Mouse (Mus musculus): ENCODE results near the gene 1810046K07Rik.

1810046K07Rik gene

DNA sequence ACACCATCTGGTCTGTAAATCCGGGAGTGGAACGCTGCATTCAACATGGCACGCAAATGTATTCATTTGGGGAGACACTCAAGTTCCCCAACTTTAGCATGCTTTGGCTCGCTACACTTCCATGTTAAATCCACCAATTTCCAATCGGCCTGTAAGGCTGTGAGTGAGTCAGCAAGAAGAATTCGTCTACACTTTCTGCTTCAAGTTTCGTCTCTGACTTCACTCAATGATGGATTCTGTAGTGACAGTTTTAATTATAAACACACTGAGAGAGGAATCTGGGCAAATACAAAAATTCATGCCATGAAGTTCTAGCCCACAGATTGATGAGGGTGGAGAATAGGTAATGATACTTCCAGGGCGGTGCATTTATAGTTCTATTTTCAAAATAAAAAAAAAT, 35.2 kb downstream of the 1810046K07Rik start:
- no peak for DNase-seq

DNA sequence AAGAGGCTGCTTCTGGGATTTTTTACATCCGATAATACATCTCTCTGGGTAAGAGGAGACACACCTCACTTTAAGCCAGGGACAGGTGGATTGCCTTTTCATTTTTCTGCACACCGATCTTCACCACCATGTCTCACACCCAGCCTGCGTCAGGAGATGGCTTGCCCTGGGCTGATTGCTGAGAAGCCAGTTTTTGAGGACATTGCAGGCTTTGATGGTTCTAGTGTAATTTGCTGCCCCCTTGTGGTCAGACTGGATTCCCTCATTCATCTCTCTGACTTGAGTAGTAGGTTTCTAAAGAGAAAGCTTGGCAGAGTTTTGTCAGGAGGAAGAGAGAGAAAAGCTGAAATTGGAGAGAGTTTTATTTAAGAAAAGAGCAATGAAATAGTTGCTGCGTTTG, 36.0 kb downstream of the 1810046K07Rik start:
- peak; percentile 36 to 81 for DNase-seq

DNA sequence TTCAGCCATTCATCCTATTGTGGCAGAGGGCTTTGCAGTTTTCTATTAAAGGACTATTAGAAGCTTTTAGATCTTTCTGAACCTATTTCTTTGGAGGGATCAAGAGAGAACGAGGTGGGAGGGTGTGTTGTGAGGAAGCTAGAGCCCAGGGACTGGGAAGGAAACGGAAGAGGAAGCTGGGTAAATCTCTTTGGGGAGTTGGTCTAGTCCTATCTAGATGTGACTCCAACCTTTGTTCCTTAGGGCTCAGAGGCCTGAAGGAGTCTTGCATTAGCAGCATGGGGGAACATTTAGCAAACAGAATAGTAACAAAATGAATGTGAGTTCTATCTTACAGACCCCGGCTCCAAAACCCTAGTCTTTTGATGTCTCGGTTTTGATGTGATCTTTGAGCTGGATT, 37.7 kb downstream of the 1810046K07Rik start:
- no peak for DNase-seq

DNA sequence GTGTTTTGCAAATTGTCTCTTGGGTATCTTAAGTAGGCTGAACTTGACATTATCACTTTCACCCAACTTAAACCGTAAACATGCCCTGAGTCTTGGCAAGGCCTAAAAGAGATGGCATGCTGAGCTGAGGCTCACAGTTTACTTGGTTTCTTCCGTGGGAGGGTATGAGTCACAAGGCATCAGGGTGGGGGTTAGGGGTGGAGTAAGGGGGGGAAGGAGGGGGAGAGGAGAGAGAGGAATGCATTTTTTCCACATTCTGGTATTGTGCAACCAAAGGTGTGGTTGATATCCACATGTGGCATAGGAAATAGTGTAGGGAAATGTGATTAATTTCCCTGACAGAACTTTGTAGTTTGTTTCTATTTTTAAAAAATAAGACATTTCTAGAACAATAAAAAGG, 42.6 kb downstream of the 1810046K07Rik start:
- DNase-seq = peak; percentile 40 to 42

DNA sequence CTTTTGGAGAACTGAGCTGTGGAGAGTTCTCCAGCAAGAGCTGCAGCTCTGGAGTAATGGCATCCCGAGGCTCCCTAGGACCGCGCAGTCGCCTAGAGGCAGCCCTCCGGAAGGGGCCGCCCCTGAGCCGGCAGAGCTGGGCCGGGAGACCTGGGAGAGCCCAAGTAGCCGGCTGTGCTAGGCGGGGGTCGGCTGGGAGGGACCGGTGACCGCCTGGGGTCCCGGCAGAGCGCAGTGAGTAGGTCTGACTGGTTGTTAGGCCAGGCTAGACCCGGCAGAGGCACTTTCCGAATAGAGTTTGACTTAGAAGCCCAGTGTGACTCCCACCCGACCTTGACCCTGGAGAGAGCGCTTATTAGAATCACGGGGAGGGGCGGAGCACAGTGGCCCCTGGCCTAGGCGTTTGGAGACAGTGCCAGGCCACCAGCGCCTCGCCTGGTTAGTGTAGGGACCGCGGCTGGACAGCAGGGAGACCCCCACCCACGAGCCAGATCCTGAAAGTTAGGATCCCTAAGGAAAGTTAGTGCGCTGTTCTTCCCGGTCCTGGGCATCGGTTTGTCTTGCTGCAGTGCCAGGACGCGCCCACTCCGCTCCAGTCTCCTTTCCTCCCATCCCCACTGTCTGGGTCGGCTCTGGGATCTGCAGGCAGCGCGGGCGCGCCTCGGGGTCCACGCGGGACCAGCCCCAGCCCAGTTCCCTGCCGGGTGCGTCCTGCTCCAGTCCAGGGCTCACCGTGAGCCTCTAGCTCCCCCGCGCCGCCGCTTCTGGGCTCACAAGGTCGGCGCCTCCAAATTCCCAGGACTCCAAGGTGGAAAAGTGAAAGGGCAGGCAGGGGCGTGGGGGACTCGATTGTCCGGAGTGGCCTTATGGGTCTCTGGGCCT, 50.0 kb downstream of the 1810046K07Rik start, which contains the start of gene Colca2:
Colca2 (minus strand) TSS at position 70 of the 882 bp plus-strand sequence.
- peak; percentile 90 to 94 for DNase-seq

DNA sequence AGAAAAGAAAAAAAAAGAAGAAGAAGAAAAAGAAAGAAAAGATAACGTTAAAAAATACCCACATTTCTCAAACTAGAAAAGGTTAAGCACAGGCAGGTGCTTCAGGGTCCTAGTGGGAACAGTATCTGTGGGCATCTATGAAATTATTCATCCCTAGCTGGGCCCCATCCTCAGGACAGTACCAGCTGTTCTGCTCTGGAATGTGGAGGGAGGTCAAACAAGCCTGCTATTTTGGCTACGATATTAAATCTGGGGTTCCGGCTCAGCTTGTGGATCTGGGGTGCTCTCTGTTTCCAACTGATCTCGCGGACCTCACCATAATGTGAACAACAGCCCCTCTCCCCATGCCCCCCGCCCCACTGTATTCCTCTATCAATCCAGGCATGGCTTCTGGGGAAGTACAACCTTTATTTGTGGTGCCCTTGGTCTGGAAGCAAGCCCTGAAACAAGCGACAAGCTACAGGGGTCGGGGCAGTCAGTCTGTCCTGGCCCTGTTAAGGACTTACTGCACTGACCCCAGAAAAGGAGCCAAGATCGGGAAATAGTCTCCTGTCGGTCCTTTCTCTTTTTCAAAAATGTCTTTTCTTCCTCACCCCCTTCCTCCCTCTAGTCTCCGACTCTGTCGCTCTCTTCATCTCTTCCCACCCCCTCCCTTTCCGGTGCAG, 50.8 kb downstream of the 1810046K07Rik start:
- DNase-seq = no peak

DNA sequence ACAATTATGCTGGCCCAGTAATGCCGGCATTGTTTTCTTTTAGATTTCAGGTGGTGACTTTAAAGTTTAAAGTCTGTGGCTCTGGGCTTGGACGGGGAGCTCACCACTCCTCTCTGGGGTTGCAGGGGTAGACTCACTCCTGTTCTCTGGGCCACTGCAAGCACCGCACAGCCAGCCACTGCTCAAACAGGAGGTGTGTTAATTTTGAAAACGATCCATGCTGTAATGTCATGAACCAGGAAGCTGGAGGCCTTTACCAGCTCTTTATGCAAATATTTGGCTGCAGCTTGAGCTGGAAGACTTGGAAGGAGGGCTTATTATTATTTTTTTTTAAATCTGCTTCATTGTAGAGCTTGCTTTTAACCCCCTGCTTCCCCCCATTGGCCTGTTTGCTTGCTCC, 54.0 kb downstream of the 1810046K07Rik start:
- peak; percentile 34 to 56 for DNase-seq

DNA sequence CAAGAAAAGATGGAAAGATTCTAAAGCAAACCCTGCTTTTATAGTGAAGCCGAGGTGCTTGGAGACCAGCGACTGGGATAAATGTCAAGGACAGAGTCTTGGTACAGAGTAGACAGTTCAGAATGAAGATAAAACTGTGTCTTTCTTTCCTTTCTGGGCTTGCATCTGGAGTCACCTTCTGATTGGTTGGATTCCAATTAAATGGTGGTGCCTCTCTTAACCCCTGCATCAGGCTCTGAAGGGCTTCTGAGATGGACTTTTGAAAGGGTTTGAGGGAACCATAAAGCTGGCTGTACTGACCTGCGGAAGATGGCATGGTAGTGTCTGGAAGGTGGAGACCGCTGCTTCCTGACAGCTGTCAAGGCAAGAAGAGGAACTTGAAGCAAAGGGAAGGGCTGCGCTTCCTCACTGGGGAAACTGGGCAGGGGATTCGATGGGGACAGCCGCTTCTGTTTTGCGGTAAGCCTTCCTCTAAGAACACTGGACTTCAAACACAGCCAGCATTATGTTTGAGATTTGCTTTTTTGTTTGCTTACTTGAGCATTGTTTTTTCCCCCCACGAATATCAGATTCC, 55.0 kb downstream of the 1810046K07Rik start:
- peak in 1 of 2 experiments; percentile 21 for DNase-seq

DNA sequence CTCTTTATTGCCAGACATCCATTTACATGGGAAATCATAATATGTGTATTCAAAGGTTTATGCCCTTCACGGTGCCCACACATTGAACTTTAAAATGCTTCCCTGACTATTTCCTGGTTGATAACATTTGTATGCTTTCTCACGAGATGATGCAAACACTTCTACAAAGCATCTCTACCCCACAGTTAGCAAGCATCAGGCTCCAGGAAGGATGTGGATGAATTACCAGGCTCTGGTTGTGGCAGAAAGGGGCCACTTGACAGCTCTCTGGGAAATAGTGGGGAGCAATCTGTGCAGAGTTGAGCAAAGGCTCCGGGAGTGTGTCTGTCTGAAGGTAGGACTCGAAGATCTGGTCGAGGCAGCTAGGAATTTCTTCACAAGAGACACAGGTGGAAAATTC, 56.6 kb downstream of the 1810046K07Rik start:
- no peak for DNase-seq

DNA sequence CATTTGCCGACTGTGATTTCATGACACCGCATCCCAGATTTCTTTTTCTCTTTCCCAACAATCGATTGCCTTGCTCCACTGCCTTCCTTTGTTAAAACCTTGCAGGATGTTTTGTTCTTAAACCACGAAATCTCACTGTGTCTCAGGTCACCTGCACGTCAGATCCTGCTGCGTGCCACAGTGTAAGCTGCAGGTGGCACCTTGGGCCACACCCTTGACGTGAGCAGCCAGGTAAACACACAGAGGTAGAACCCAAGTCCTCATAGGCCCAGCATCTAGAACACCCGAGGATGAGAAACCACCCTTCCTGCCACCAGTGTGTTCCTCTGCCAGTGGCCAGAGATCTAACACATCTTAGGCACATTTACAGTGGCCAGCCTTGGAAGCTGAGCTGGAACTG, 57.6 kb downstream of the 1810046K07Rik start:
- no peak for DNase-seq

DNA sequence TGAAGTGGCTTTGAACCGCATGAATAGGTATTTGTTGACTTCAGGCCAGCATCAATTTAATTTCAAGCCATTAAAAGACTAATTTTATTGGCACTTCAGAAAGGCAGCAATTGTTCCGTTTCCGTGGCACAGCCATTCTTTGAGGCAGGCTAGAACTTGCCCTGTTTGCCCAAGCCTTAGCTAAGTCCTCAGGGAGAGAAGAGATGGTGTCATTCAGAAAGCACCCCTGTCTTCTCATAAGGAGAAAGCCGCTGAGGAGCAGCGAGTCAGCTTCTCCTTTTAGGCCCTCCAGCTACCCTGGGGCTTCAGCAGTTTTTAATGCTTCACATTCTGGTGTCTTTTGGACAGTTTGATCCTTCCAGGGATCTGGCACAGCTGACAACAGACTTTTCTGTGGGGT, 59.9 kb downstream of the 1810046K07Rik start:
- DNase-seq = no peak

DNA sequence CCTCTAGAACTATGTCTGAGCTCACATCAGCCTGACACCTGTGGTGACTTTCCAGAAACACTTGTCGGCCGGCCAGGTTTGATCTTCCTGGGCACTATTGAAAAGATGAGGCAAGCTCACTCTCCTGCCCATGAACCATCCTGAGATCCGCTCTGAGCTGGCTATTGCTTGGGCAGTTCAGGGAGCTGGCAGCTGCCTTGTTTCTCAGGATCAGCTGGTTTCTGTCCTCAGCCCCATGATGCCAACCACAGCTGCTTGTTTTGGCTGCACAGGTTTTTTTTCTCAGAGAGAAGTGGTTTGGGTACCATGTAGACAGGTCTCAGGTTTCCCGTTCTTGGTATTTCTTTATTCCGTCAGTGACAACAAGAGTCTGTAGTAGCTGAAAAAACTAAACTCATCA, 70.3 kb downstream of the 1810046K07Rik start:
- no peak for DNase-seq

DNA sequence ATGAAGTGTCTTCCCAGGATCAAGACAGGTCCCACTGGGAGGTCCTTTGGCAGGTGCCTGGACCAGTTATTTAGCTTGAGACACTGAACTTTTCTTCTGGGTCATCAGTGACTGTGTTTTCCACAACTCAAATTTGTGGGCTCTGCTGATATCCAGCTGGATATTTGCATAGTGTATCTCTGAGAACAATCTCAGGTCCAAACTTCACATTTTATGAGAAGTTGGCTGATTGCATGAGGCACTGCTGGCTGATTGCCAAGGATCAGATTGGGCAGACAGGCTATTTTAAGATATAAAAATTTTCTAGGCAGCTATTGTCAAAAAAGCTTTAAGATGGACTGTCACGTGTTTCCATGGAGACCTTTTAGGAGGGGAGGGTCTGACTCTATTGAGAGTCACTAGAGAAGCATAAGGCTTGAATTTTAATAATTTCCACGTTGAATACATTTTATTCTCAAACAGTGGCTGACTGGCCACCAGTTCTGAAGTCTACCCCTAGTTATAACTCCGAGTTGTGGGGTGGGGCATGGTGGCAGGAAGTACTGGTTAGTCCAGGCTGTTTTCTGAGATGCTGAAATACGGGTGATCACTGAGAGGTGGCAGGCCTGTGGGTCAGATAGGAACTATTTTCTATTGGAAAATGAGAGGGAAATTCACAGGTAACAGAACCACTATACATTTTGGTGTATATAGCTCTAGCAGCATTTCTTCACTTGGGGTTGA, 71.8 kb downstream of the 1810046K07Rik start:
- DNase-seq = no peak
